ENCODE assay signal across 14 mouse cellular contexts in genomic region chr13:38958037-38958436, GRCm38 (mm10). TPM values are rescaled to one million over a fixed set of nuclear protein-coding genes. Genes with fewer than 3 reads are reported as not detected.
DNase-seq lines count a peak whose midpoint lies in the region; ATAC-seq and TF ChIP-seq lines count a peak whose summit lies in the region.
"Had no signal": no experiment of that assay in that cellular context is flagged by ENCODE, and none has a peak within 500 bp of the region (broad histone marks: within the 10 kb centered on the region; RNA-seq: fewer than 3 reads in every experiment).

No protein-coding gene starts in this region.

- no peaks in the 10 kb centered on the region for H3K27me3 ChIP-seq in heart, embryonic 16.5 days (ENCODE audit: control insufficient read depth, insufficient read depth, low read length)
- H3K27me3 ChIP-seq in intestine, embryonic 14.5 days (replicated peaks; ENCODE audit: control insufficient read depth, insufficient read depth, low read length), result no peaks in the 10 kb centered on the region
- H3K27me3 ChIP-seq in stomach, embryonic 14.5 days (ENCODE audit: control insufficient read depth, insufficient read depth, low read length), result no peaks in the 10 kb centered on the region
- H3K27me3 ChIP-seq: hindbrain, embryonic 12.5 days; neural tube, embryonic 12.5 days had no signal

- TF ChIP-seq CTCF in lung, adult 2 months (IDR thresholded peaks at IDR 0.05; ENCODE audit: insufficient read depth, low read length), result no peak

- no peak; the same call in 1 of the 2 replicates for ATAC-seq in heart, embryonic 16.5 days (replicated peaks; ENCODE audit: extremely low read depth, insufficient read depth, low FRiP score)
- ATAC-seq in intestine, embryonic 14.5 days (replicated peaks; ENCODE audit: low FRiP score, low TSS enrichment, low read depth), result no peak
- no peak for ATAC-seq in stomach, embryonic 14.5 days (ENCODE audit: insufficient number of reproducible peaks, insufficient read depth, low FRiP score, low read depth)

- no peak for TF ChIP-seq POLR2A in lung, adult 2 months (IDR thresholded peaks at IDR 0.05; ENCODE audit: borderline replicate concordance, extremely low read depth, low read depth, low read length)

- H3K9me3 ChIP-seq in heart, embryonic 16.5 days (replicated peaks; ENCODE audit: control insufficient read depth, low read length), result no peaks in the 10 kb centered on the region
- H3K9me3 ChIP-seq in intestine, embryonic 14.5 days (ENCODE audit: control insufficient read depth, low read length), result no peaks in the 10 kb centered on the region
- H3K9me3 ChIP-seq in stomach, embryonic 14.5 days (ENCODE audit: control insufficient read depth, low read depth, low read length), result no peaks in the 10 kb centered on the region
- H3K9me3 ChIP-seq: hindbrain, embryonic 12.5 days; neural tube, embryonic 12.5 days had no signal

- no peak for DNase-seq in heart, adult 9 months (ENCODE audit: low spot score in 2 of 2)
- DNase-seq in lung, postnatal 25 days (ENCODE audit: low spot score), result peak; percentile 14
- DNase-seq in lung, adult 2 months, result no peak
- DNase-seq in intestine, embryonic 14.5 days (ENCODE audit: low spot score), result no peak
- no peak for DNase-seq in layer of hippocampus, postnatal 36 days
- no peak for DNase-seq in layer of hippocampus, adult 8-10 months (ENCODE audit: low spot score in 2 of 2)
- DNase-seq: right cerebral cortex, postnatal 25 days had no signal

- peak overlapping the region; percentile 39 for H3K4me2 ChIP-seq in heart, embryonic 16.5 days (ENCODE audit: low read depth, low read length)
- H3K4me2 ChIP-seq in intestine, embryonic 14.5 days (ENCODE audit: low read length), result peak overlapping the region; percentile 22
- H3K4me2 ChIP-seq in stomach, embryonic 14.5 days (replicated peaks; ENCODE audit: low read depth, low read length), result 0 out of 2 replicates have a peak overlapping the region, but pooled peaks have one; percentile 21
- H3K4me2 ChIP-seq: hindbrain, embryonic 12.5 days; midbrain, embryonic 11.5 days; neural tube, embryonic 12.5 days had no signal

- H3K4me1 ChIP-seq in heart, embryonic 16.5 days (ENCODE audit: control insufficient read depth, insufficient read depth, low read length), result peaks cover 17% of the 10 kb centered on the region
- H3K4me1 ChIP-seq in lung, adult 2 months (ENCODE audit: control insufficient read depth, insufficient read depth, low read length), result peaks cover 13% of the 10 kb centered on the region
- peaks cover 7% of the 10 kb centered on the region for H3K4me1 ChIP-seq in intestine, embryonic 14.5 days (replicated peaks; ENCODE audit: control insufficient read depth, insufficient read depth, low read length)
- peaks cover 7% of the 10 kb centered on the region for H3K4me1 ChIP-seq in stomach, embryonic 14.5 days (ENCODE audit: control insufficient read depth, insufficient read depth, low read length)

- WGBS in heart, embryonic 16.5 days, result 53% methylated on average over 5 of the region's 5 CpGs
- 26% methylated on average over 5 of the region's 5 CpGs for WGBS in lung, adult 2 months
- WGBS in intestine, embryonic 14.5 days, result 63% methylated on average over 5 of the region's 5 CpGs
- WGBS in stomach, embryonic 14.5 days, result 59% methylated on average over 5 of the region's 5 CpGs

- H3K36me3 ChIP-seq in heart, embryonic 16.5 days (ENCODE audit: control insufficient read depth, insufficient read depth), result peaks cover 10% of the 10 kb centered on the region
- peaks cover 25% of the 10 kb centered on the region for H3K36me3 ChIP-seq in intestine, embryonic 14.5 days (ENCODE audit: control insufficient read depth, insufficient read depth, low read length)
- H3K36me3 ChIP-seq in stomach, embryonic 14.5 days (ENCODE audit: control insufficient read depth, insufficient read depth, low read length), result peaks cover 21% of the 10 kb centered on the region

- no peak overlapping the region for H3K9ac ChIP-seq in heart, embryonic 16.5 days (ENCODE audit: low read length)
- H3K9ac ChIP-seq in intestine, embryonic 14.5 days (ENCODE audit: low read length), result no peak overlapping the region
- H3K9ac ChIP-seq in stomach, embryonic 14.5 days (replicated peaks; ENCODE audit: low read depth, low read length), result no peak overlapping the region
- H3K9ac ChIP-seq: hindbrain, embryonic 12.5 days; neural tube, embryonic 12.5 days had no signal

- peak overlapping the region; percentile 20 for H3K4me3 ChIP-seq in heart, embryonic 16.5 days (ENCODE audit: low read length)
- no peak overlapping the region for H3K4me3 ChIP-seq in lung, adult 2 months (replicated peaks; ENCODE audit: extremely low read depth, low read depth, low read length)
- H3K4me3 ChIP-seq in intestine, embryonic 14.5 days (ENCODE audit: low read depth, low read length), result no peak overlapping the region
- H3K4me3 ChIP-seq in stomach, embryonic 14.5 days (ENCODE audit: low read depth, low read length), result no peak overlapping the region
- H3K4me3 ChIP-seq: erythroblast, embryonic 14.5 days; hindbrain, embryonic 12.5 days; layer of hippocampus, adult 2 months; neural tube, embryonic 12.5 days had no signal

- H3K27ac ChIP-seq in heart, embryonic 16.5 days (ENCODE audit: low read length), result peak overlapping the region; percentile 66
- H3K27ac ChIP-seq in intestine, embryonic 14.5 days (ENCODE audit: low read depth), result no peak overlapping the region
- H3K27ac ChIP-seq in stomach, embryonic 14.5 days (ENCODE audit: low read length), result no peak overlapping the region; the same call in 1 of the 2 replicates
- H3K27ac ChIP-seq: hindbrain, embryonic 12.5 days; layer of hippocampus, adult 2 months; neural tube, embryonic 12.5 days had no signal

RNA-seq across cellular contexts. Expression of gene Slc35b3, which starts 2.6 kb away (rescaled TPM):
- polyA plus RNA-seq in heart, embryonic 16.5 days (2015; fragmentation: Nextera tagmentation; extraction: Ambion mirVana), result 21.1 and 21.3 TPM in 2 replicates
- polyA plus RNA-seq in lung, adult 2 months (2012; rRNA removed), result 14.1 and 20.6 TPM in 2 replicates
- polyA plus RNA-seq in intestine, embryonic 14.5 days (2014; fragmentation: Nextera tagmentation; extraction: Ambion mirVana), result 51.2 and 53.6 TPM in 2 replicates
- polyA plus RNA-seq in stomach, embryonic 14.5 days (2014; fragmentation: Nextera tagmentation; extraction: Ambion mirVana), result 52.3 and 53.2 TPM in 2 replicates
- 10 to 100 TPM; 14.2 to 16.0 TPM for total RNA-seq in layer of hippocampus, postnatal 36 days (2021)
- 10 to 100 TPM; 12.6 to 17.1 (median 14.0) TPM for total RNA-seq in layer of hippocampus, adult 8-10 months (2022)
